Mouse (Mus musculus): ENCODE data around the gene Tex101. TPM values are rescaled to one million over a fixed set of nuclear protein-coding genes. Genes with fewer than 3 reads are reported as not detected.

Tex101 gene
- polyA plus RNA-seq, 2 experiments: not detected

DNA sequence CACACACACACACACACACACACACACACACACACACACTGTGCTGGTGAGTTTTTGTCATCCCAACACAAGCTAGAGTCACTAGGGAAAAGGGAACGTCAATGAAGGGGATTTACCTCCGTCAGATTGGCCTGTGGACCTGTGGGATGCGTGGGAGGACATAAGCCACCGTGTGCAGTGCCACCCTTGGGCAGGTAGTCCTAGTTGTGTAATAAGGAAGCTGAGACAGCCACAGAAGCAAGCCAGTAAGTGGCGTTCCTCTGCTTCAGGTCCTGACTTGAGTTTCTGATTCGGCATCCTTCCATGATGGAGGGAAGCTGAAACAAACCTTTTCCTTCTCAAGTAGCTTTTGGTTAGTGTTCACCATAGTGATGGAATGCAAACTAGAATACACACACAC is 32.0 kb downstream of the Tex101 start:
- no peaks in the 10 kb centered on the region for H3K9me3 ChIP-seq (ENCODE audit: control insufficient read depth, low read length)
- no peaks in the 10 kb centered on the region for H3K4me1 ChIP-seq (replicated peaks; ENCODE audit: control insufficient read depth in 2 of 2, insufficient read depth in 2 of 2, low read length in 1 of 2)
- H3K27ac ChIP-seq: no peak overlapping the region
- TF ChIP-seq CTCF (IDR thresholded peaks at IDR 0.05; ENCODE audit: low read depth): no peak
- TF ChIP-seq EP300 (IDR thresholded peaks at IDR 0.05; ENCODE audit: low read depth): no peak
- no peak overlapping the region for H3K9ac ChIP-seq (replicated peaks)
- WGBS (ENCODE audit: insufficient replicate concordance): 56% methylated on average over 6 of the region's 6 CpGs
- H3K36me3 ChIP-seq (replicated peaks; ENCODE audit: control insufficient read depth, insufficient read depth, low read depth): no peaks in the 10 kb centered on the region
- H3K4me2 ChIP-seq (ENCODE audit: low read depth): no peak overlapping the region
- ATAC-seq (ENCODE audit: insufficient read depth): no peak
- no peak overlapping the region for H3K4me3 ChIP-seq (ENCODE audit: insufficient read depth in 1 of 2, low read depth in 2 of 2, low read length in 2 of 2)
- DNase-seq (ENCODE audit: low read depth in 3 of 3, low spot score in 3 of 3): no peak
- H3K27me3 ChIP-seq (ENCODE audit: control insufficient read depth, insufficient read depth, low read length): peaks cover 2% of the 10 kb centered on the region; the same call in 1 of the 2 replicates

DNA sequence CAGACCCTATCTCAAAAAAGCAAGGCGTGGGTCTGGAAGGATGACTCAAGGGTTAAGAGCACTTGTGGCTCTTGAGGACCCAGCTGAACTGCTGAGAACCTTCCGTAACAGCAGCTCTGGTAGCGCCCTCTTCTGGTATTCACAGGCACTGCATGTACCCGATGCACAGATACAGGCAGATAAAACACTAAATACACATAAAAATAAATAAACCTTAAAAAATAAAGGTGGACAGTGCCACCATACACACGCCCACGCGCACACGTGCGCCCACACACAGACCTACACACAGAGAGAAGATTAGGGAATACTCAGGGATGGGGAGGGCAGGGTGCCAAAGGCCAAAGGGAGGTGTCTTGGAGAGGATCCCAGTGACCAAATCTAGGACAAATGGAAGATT is 34.0 kb downstream of the Tex101 start:
- 4% methylated on average over 9 of the region's 9 CpGs for WGBS (ENCODE audit: insufficient replicate concordance)

DNA sequence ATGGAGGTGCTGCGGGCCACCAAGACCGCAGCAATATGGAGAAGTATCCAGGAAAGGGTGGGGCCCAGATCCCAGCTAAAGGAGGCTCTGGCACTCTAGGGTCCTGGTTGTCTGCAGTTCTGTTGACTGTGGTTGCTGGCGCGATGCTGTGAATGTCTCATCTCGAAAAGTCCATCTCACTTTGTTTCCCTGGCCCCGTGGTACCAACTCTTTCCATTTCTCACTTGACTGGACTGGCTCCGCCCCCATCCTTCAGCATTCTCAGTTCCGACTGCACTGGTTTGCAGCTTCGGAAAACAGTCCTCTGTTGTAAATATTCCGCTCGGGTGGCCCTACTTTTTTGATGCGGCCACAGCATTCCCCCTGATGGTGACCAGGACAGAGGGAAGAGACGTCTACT is 36.0 kb downstream of the Tex101 start:
- no peak for ATAC-seq (ENCODE audit: insufficient read depth)
- Histone ChIP-seq H3K4me1 (replicated peaks; ENCODE audit: control insufficient read depth in 2 of 2, insufficient read depth in 2 of 2, low read length in 1 of 2) (0 out of 4 replicates have a peak, but pooled peaks cover 0 to 2% of the 10 kb centered on the region in 2 experiments), H3K36me3 (replicated peaks; ENCODE audit: control insufficient read depth, insufficient read depth, low read depth) (no peaks in the 10 kb centered on the region), H3K4me3 (ENCODE audit: insufficient read depth in 1 of 2, low read depth in 2 of 2, low read length in 2 of 2) (no peak overlapping the region), H3K4me2 (ENCODE audit: low read depth) (no peak overlapping the region), H3K9ac (replicated peaks) (no peak overlapping the region), H3K27ac (no peak overlapping the region), H3K27me3 (ENCODE audit: control insufficient read depth, insufficient read depth, low read length) (peaks cover 36% of the 10 kb centered on the region), H3K9me3 (ENCODE audit: control insufficient read depth, low read length) (no peaks in the 10 kb centered on the region)
- WGBS (ENCODE audit: insufficient replicate concordance): 57% methylated on average over 13 of the region's 13 CpGs
- no peak for DNase-seq (ENCODE audit: low read depth in 3 of 3, low spot score in 3 of 3)
- TF ChIP-seq CTCF (IDR thresholded peaks at IDR 0.05; ENCODE audit: low read depth) (no peak), EP300 (IDR thresholded peaks at IDR 0.05; ENCODE audit: low read depth) (no peak)

More for the DNA sequence above, 34.0 kb downstream of the Tex101 start:
- Histone ChIP-seq H3K27me3 (ENCODE audit: control insufficient read depth, insufficient read depth, low read length) (peaks cover 19% of the 10 kb centered on the region), H3K4me1 (replicated peaks; ENCODE audit: control insufficient read depth in 2 of 2, insufficient read depth in 2 of 2, low read length in 1 of 2) (0 out of 4 replicates have a peak, but pooled peaks cover 0 to 2% of the 10 kb centered on the region in 2 experiments), H3K36me3 (replicated peaks; ENCODE audit: control insufficient read depth, insufficient read depth, low read depth) (no peaks in the 10 kb centered on the region), H3K9ac (replicated peaks) (no peak overlapping the region), H3K4me2 (ENCODE audit: low read depth) (no peak overlapping the region), H3K4me3 (ENCODE audit: insufficient read depth in 1 of 2, low read depth in 2 of 2, low read length in 2 of 2) (no peak overlapping the region), H3K9me3 (ENCODE audit: control insufficient read depth, low read length) (no peaks in the 10 kb centered on the region), H3K27ac (no peak overlapping the region)
- ATAC-seq (ENCODE audit: insufficient read depth) (no peak), DNase-seq (ENCODE audit: low read depth in 3 of 3, low spot score in 3 of 3) (peak; percentile 19 to 24 (median 20))
- TF ChIP-seq CTCF (IDR thresholded peaks at IDR 0.05; ENCODE audit: low read depth): peak; percentile 85
- TF ChIP-seq EP300 (IDR thresholded peaks at IDR 0.05; ENCODE audit: low read depth): no peak

DNA sequence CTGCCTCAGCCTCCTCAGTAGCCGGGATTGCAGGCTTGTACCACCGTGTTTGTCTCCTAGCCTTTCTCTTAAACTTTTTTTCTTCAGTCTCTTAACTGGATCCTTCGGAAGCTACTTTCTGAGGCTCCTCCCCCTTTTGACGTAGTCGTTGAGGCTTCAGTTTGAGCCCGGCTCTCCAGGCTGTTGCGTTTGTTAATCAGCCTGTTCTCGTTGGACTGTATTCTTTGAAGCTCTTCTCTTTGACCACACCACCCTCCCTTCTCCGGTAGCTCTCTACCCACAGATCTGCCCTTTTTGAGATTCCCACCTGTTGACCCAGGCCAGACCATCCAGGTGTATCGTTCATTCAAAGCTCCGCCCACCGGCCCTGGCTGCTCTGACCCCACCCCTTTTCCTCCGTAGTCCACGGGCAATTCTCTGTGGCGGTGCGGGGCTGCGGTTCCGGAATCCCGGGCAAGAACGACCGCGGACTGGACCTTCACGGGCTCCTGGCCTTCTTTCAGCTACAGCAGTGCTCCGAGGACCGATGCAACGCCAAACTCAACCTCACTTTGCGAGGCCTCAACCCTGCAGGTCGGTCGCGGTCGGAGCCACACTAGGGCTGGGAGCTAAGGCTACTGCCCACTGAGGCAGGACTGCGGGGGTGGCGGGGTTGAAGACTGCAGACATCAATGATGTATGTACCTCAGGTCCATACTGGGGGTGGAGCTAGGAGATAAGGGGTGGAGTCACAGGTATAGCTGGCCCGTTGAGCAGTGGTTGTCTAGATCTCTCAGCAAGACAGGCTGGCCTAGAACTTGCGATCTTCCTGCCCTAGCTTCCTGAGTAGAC is 38.2 kb downstream of the Tex101 start:
- Histone ChIP-seq H3K36me3 (replicated peaks; ENCODE audit: control insufficient read depth, insufficient read depth, low read depth) (no peaks in the 10 kb centered on the region), H3K4me2 (ENCODE audit: low read depth) (peak overlapping the region; percentile 75), H3K9me3 (ENCODE audit: control insufficient read depth, low read length) (no peaks in the 10 kb centered on the region), H3K9ac (replicated peaks) (no peak overlapping the region), H3K27me3 (ENCODE audit: control insufficient read depth, insufficient read depth, low read length) (peaks cover 36% of the 10 kb centered on the region), H3K4me1 (replicated peaks; ENCODE audit: control insufficient read depth in 2 of 2, insufficient read depth in 2 of 2, low read length in 1 of 2) (0 out of 4 replicates have a peak, but pooled peaks cover 0 to 2% of the 10 kb centered on the region in 2 experiments), H3K4me3 (ENCODE audit: insufficient read depth in 1 of 2, low read depth in 2 of 2, low read length in 2 of 2) (peak overlapping the region; percentile 42 to 49), H3K27ac (no peak overlapping the region)
- DNase-seq (ENCODE audit: low read depth in 3 of 3, low spot score in 3 of 3) (no peak), ATAC-seq (ENCODE audit: insufficient read depth) (no peak)
- TF ChIP-seq CTCF (IDR thresholded peaks at IDR 0.05; ENCODE audit: low read depth) (no peak), EP300 (IDR thresholded peaks at IDR 0.05; ENCODE audit: low read depth) (no peak)
- 3% methylated on average over 35 of the region's 35 CpGs for WGBS (ENCODE audit: insufficient replicate concordance)

DNA sequence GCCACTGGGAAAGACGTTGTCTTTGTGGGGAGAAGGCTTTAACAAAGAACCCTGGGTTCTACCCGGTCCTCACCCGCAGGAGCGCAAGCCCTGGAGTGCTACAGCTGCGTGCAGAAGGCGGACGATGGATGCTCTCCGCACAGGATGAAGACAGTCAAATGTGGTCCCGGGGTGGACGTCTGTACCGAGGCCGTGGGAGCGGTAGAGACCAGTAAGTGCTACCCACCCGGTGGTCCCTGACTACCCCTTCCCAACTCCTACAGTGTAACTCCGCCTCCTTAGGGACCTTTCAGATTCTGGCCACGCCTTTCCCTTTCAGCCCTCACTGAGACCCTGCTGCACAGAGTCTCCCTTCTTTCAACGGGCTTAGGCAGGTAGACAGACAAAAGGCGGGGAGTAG is 39.4 kb downstream of the Tex101 start:
- Histone ChIP-seq H3K27ac (no peak overlapping the region), H3K9me3 (ENCODE audit: control insufficient read depth, low read length) (no peaks in the 10 kb centered on the region), H3K9ac (replicated peaks) (no peak overlapping the region), H3K27me3 (ENCODE audit: control insufficient read depth, insufficient read depth, low read length) (peaks cover 36% of the 10 kb centered on the region), H3K4me2 (ENCODE audit: low read depth) (no peak overlapping the region), H3K4me1 (replicated peaks; ENCODE audit: control insufficient read depth in 2 of 2, insufficient read depth in 2 of 2, low read length in 1 of 2) (0 out of 4 replicates have a peak, but pooled peaks cover 0 to 2% of the 10 kb centered on the region in 2 experiments), H3K36me3 (replicated peaks; ENCODE audit: control insufficient read depth, insufficient read depth, low read depth) (no peaks in the 10 kb centered on the region), H3K4me3 (ENCODE audit: insufficient read depth in 1 of 2, low read depth in 2 of 2, low read length in 2 of 2) (no peak overlapping the region)
- TF ChIP-seq CTCF (IDR thresholded peaks at IDR 0.05; ENCODE audit: low read depth) (no peak), EP300 (IDR thresholded peaks at IDR 0.05; ENCODE audit: low read depth) (no peak)
- DNase-seq (ENCODE audit: low read depth in 3 of 3, low spot score in 3 of 3) (no peak), ATAC-seq (ENCODE audit: insufficient read depth) (no peak)
- 7% methylated on average over 18 of the region's 18 CpGs for WGBS (ENCODE audit: insufficient replicate concordance)

Data from liver, embryonic 14.5 days (tissue).